Mouse (Mus musculus) c-Kit-positive CD71-negative TER-119-negative erythroid progenitor cells, embryonic 14.5 days (primary cell): ENCODE measurements around the gene Wnt7b.
A peak's percentile ranks its signal among the peaks of the same experiment; 100 is the strongest.

Source experiments
- DNase-seq: peaks from one replicate; pipeline ENCODE4 v3.0.0-alpha.2; 2013; ENCODE audit warnings: low read depth

Gene Wnt7b

DNA sequence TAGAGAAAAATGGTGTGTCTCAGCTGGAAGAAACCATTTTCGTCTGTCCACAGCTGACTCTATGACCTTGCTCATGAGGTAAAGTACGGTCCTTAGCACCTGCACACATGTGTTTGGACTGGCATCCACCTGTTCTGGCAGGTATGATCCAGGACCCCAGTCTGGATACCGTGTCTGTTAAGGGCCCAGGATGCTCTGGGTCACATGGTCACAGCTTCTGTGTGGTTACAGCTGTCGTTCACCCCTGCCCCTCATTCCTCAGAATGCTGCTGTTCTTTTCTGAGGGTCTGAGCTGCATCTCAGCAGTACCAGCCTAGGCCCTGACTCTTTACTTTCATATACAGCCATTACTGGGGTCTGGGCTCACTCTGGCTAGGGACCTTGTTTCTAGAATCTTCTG lies 18.9 kb upstream of the Wnt7b start:
- no peak for DNase-seq

- DNase-seq = no peak
Measured at GRCm38 (mm10) chr15:85600696-85601094, 18.4 kb upstream of the Wnt7b start.

- no peak for DNase-seq
Measured at GRCm38 (mm10) chr15:85599887-85600695, 17.8 kb upstream of the Wnt7b start.

GRCm38 (mm10) chr15:85598984-85599886 lies 17.0 kb upstream of the Wnt7b start:
- DNase-seq = peak; percentile 35

- no peak for DNase-seq
Measured at GRCm38 (mm10) chr15:85598443-85598842, 16.2 kb upstream of the Wnt7b start.

DNA sequence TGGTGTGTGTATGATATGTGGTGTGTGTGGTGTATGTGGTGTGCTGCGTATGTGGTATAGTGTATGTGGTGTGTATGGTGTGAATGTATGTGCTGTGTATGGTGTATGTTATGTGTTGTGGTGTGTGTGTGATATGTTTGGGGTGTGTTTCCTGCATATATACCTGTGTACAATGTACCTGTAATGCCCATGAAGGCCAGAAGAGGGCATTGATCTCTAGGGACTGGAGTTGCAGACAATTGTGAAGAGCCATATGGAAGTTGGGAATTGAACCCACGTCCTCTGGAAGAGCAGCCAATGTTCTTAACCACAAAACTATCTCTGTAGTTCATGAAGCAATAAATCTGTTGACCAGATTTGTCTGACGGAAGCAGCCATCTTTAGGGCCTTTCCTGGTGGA lies 15.1 kb upstream of the Wnt7b start:
- DNase-seq = no peak

- DNase-seq = no peak
Measured at GRCm38 (mm10) chr15:85592674-85593073, 10.4 kb upstream of the Wnt7b start.

GRCm38 (mm10) chr15:85590831-85591230 lies 8.6 kb upstream of the Wnt7b start:
- DNase-seq = no peak

DNA sequence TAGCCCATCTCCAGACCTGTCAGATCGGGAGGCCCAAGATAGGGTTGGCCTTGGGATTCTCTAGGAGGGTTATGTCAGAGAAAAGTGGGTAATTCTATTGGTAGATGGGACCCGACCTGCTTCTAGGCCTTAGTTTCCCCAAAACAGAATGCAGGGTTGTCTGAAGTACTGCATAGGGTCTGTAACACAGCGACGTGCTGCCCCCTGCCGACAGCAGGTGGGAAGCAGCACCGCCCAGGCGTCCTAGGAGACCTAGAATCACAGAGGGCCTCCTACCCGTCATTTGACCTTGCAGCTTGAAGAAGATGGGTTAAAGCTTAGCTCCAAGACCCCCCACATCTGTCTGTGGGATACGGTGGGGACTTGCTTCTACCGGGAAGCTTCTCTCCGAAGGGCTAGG lies 1.2 kb upstream of the Wnt7b start:
- peak; percentile 48 for DNase-seq

GRCm38 (mm10) chr15:85583024-85583423 lies 751 bp upstream of the Wnt7b start:
- DNase-seq = peak; percentile 46

- no peak for DNase-seq
Measured at GRCm38 (mm10) chr15:85581563-85582064, 659 bp downstream of the Wnt7b start.

DNA sequence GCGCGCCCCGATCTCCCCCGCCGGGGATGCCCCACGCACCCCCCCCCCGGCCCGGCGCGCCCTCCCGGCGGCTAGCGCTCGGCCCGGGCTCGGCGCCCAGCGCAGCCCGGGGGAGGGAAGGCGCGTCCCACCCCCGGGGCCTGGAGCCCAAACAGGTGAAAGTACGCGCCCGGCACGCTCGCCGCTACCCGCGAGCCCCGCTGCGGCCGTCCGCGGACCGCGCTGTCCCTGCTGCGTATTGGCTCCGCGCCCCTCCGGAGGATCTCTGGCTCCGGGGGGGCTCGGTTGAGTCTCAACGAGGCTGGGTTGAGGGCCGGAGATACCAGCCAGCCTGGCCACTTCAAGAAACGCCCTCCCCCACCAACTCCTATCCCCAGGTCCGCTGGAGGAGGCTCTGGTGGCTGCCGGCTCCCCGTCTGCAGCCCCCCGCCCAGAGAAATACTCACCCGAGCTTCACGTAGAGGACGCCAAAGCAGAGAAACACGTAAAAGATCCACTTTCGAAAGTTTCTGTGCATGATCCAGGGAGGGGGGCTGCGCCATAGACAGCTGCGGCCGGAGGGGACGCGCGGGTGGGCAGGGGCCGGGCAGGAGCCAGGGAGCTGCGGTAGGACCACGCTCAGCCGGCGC lies 1.2 kb downstream of the Wnt7b start:
- no peak for DNase-seq

GRCm38 (mm10) chr15:85580483-85580882 lies 1.8 kb downstream of the Wnt7b start:
- no peak for DNase-seq

- DNase-seq = no peak
Measured at GRCm38 (mm10) chr15:85577583-85578460, 4.5 kb downstream of the Wnt7b start.

GRCm38 (mm10) chr15:85576511-85577440 lies 5.5 kb downstream of the Wnt7b start:
- DNase-seq = no peak

GRCm38 (mm10) chr15:85576110-85576509 lies 6.2 kb downstream of the Wnt7b start:
- DNase-seq = no peak

- DNase-seq = no peak
Measured at GRCm38 (mm10) chr15:85574558-85574957, 7.7 kb downstream of the Wnt7b start.

GRCm38 (mm10) chr15:85574086-85574485 lies 8.2 kb downstream of the Wnt7b start:
- DNase-seq = no peak

GRCm38 (mm10) chr15:85572619-85573254 lies 9.5 kb downstream of the Wnt7b start:
- no peak for DNase-seq
